Comparison of ENCODE assay signal across 25 mouse cellular contexts in the genomic region with DNA sequence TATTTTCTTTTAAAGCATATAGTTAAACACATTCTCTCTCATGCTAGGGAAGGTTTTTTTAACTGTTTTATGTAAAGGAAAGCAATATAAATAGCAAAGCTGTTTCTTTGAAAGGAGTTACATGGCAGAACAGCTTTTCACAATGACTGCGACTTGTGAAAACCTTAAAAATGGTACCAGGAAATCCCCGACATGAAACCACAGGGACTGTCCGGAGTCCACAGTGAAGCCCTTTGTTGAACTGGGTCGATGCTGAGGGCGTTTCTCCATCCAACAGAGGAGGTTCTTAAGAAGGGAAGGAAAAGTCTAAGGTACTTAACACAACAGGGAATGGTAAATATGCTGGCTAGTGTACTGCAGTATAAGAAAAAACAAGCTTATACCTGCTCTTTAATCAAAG.
"Had no signal": no experiment of that assay in that cellular context is flagged by ENCODE, and none has a peak within 500 bp of the region (broad histone marks: within the 10 kb centered on the region; RNA-seq: fewer than 3 reads in every experiment).

No protein-coding gene starts in this region.

- DNase-seq: gastrocnemius, postnatal 14 days; gastrocnemius, postnatal 36 days; heart, adult 2 months; heart, postnatal 10 days; heart, postnatal 4 days; kidney, adult 11 months; kidney, adult 8-10 months; kidney, postnatal 10 days; kidney, postnatal 25 days; kidney, postnatal 4 days; layer of hippocampus, adult 9-11 months; layer of hippocampus, postnatal 36 days; left cerebral cortex, postnatal 4 days; lung, adult 18-20 months had no signal

- H3K9me3 ChIP-seq: heart, embryonic 12.5 days; hindbrain, embryonic 10.5 days; hindbrain, embryonic 12.5 days; limb, embryonic 13.5 days; limb, embryonic 15.5 days; liver, embryonic 12.5 days had no signal

- ATAC-seq: hindbrain, embryonic 16.5 days; intestine, embryonic 16.5 days; liver, embryonic 12.5 days had no signal

- H3K4me2 ChIP-seq: heart, embryonic 12.5 days; hindbrain, embryonic 12.5 days; hindbrain, embryonic 14.5 days; limb, embryonic 13.5 days; limb, embryonic 15.5 days; liver, embryonic 12.5 days had no signal

- H3K4me1 ChIP-seq: hindbrain, embryonic 12.5 days; liver, embryonic 12.5 days had no signal

- H3K9ac ChIP-seq: heart, embryonic 12.5 days; hindbrain, embryonic 12.5 days; hindbrain, embryonic 14.5 days; limb, embryonic 13.5 days; limb, embryonic 15.5 days; liver, embryonic 12.5 days; liver, embryonic 14.5 days had no signal

- H3K36me3 ChIP-seq: hindbrain, embryonic 12.5 days had no signal

- H3K27me3 ChIP-seq: heart, embryonic 12.5 days; hindbrain, embryonic 12.5 days; limb, embryonic 13.5 days; limb, embryonic 15.5 days; liver, embryonic 12.5 days had no signal

- H3K4me3 ChIP-seq: heart, adult 2 months; heart, embryonic 12.5 days; hindbrain, embryonic 10.5 days; hindbrain, embryonic 12.5 days; layer of hippocampus, adult 2 months; limb, embryonic 13.5 days; limb, embryonic 15.5 days; liver, embryonic 12.5 days had no signal

- H3K27ac ChIP-seq: heart, adult 2 months; hindbrain, embryonic 10.5 days; hindbrain, embryonic 12.5 days; hindbrain, embryonic 14.5 days; layer of hippocampus, adult 2 months; limb, embryonic 13.5 days; limb, embryonic 15.5 days; liver, embryonic 12.5 days; liver, embryonic 14.5 days had no signal
